Mouse (Mus musculus) MEL (cell line): ENCODE results near the gene Rab31. TPM values are rescaled to one million over a fixed set of nuclear protein-coding genes. Genes with fewer than 3 reads are reported as not detected.

ENCODE experiments used
- DNase-seq: peaks from one replicate; pipeline ENCODE4 v3.0.0; 2011; ENCODE audit warnings: low read depth, low spot score
- H3K27ac ChIP-seq: 2 replicates; pipeline ENCODE4 v1.5.1; 2012; ENCODE audit warnings: low read depth, mild to moderate bottlenecking, control low read depth, low read length, moderate library complexity; ENCODE audit not compliant: control insufficient read depth
- H3K27me3 ChIP-seq, 2 experiments: fragments of 150-350 bp in 1 of 2; sonication (generic) in 1 of 2; 2 replicates each; pipeline ENCODE4 v1.6.1; 2012; ENCODE audit warnings: low read length in 2 of 2, mild to moderate bottlenecking in 2 of 2, improper control_type of control experiment in 1 of 2, moderate library complexity in 1 of 2; ENCODE audit not compliant: insufficient read depth in 2 of 2, control insufficient read depth in 1 of 2
- H3K36me3 ChIP-seq, 2 experiments: 2 replicates each; pipeline ENCODE4 v1.6.1; 2012 to 2014; ENCODE audit warnings: low read length in 2 of 2, improper control_type of control experiment in 1 of 2, inconsistent platforms in 1 of 2, mild to moderate bottlenecking in 1 of 2; ENCODE audit not compliant: insufficient read depth in 2 of 2, control insufficient read depth in 1 of 2
- H3K4me1 ChIP-seq, 2 experiments: fragments of 150-350 bp in 1 of 2; sonication (generic) in 1 of 2; 2 replicates each; pipeline ENCODE4 v1.6.1; 2012; ENCODE audit warnings: low read length in 2 of 2, improper control_type of control experiment in 1 of 2, mild to moderate bottlenecking in 1 of 2; ENCODE audit not compliant: insufficient read depth in 2 of 2, control insufficient read depth in 1 of 2
- H3K4me3 ChIP-seq, 2 experiments: fragments of 150-350 bp in 1 of 2; sonication (generic) in 1 of 2; 2 replicates each; pipeline ENCODE4 v1.5.1; 2012; ENCODE audit warnings: low read depth in 2 of 2, low read length in 2 of 2, mild to moderate bottlenecking in 2 of 2, moderate library complexity in 2 of 2, control low read depth in 1 of 2, improper control_type of control experiment in 1 of 2; ENCODE audit not compliant: control insufficient read depth in 1 of 2, insufficient read depth in 1 of 2
- H3K79me2 ChIP-seq: 2 replicates; pipeline ENCODE4 v1.6.1; 2012; ENCODE audit warnings: mild to moderate bottlenecking, low read length, moderate library complexity; ENCODE audit not compliant: control insufficient read depth, poor library complexity, insufficient read depth
- H3K9ac ChIP-seq: 2 replicates; pipeline ENCODE4 v1.6.1; 2012; ENCODE audit warnings: low read depth, mild to moderate bottlenecking, control low read depth, low read length, moderate library complexity; ENCODE audit not compliant: control insufficient read depth, poor library complexity, severe bottlenecking
- H3K9me3 ChIP-seq: fragments of 150-350 bp; sonication (generic); replicated peaks from 2 replicates; pipeline ENCODE4 v1.6.1; 2012; ENCODE audit warnings: mild to moderate bottlenecking, low read length, improper control_type of control experiment, moderate library complexity; ENCODE audit not compliant: insufficient read depth
- CHD1 ChIP-seq: IDR thresholded peaks from 2 replicates; pipeline ENCODE4 v1.6.1; 2012; ENCODE audit warnings: low read depth, mild to moderate bottlenecking, inconsistent platforms, low read length, improper control_type of control experiment
- CHD2 ChIP-seq: IDR thresholded peaks from 2 replicates; pipeline ENCODE4 v1.6.1; 2011; ENCODE audit warnings: low read length, improper control_type of control experiment
- CTCF ChIP-seq, 3 experiments: IDR thresholded peaks in 2 of 3; conservative IDR thresholded peaks in 1 of 3; 2 replicates each; pipeline ENCODE4 v1.5.1; 2011 to 2012; ENCODE audit warnings: low read length in 3 of 3, low read depth in 2 of 3, mild to moderate bottlenecking in 2 of 3, improper control_type of control experiment in 1 of 3, inconsistent platforms in 1 of 3, mixed read lengths in 1 of 3, moderate library complexity in 1 of 3; ENCODE audit not compliant: control insufficient read depth in 1 of 3, insufficient read depth in 1 of 3, poor library complexity in 1 of 3, severe bottlenecking in 1 of 3
- EP300 ChIP-seq, 2 experiments: IDR thresholded peaks; 2 replicates each; pipeline ENCODE4 v1.6.1; 2011; ENCODE audit warnings: improper control_type of control experiment in 2 of 2, low read length in 2 of 2, low read depth in 1 of 2, mild to moderate bottlenecking in 1 of 2
- ETS1 ChIP-seq: IDR thresholded peaks from 2 replicates; pipeline ENCODE4 v1.6.1; 2012; ENCODE audit warnings: low read depth, mild to moderate bottlenecking, inconsistent platforms, low read length, improper control_type of control experiment, moderate library complexity
- GABPA ChIP-seq: IDR thresholded peaks from 2 replicates; pipeline ENCODE4 v1.6.1; 2012; ENCODE audit warnings: low read depth, mild to moderate bottlenecking, inconsistent platforms, low read length, improper control_type of control experiment, moderate library complexity
- MAFK ChIP-seq: IDR thresholded peaks from 2 replicates; pipeline ENCODE4 v1.6.1; 2011; ENCODE audit warnings: low read depth, mild to moderate bottlenecking, low read length, improper control_type of control experiment, borderline replicate concordance
- MAX ChIP-seq: IDR thresholded peaks from 2 replicates; pipeline ENCODE4 v1.6.1; 2011; ENCODE audit warnings: low read length, improper control_type of control experiment
- MAZ ChIP-seq: IDR thresholded peaks from 2 replicates; pipeline ENCODE4 v1.6.1; 2012; ENCODE audit warnings: low read depth, mild to moderate bottlenecking, inconsistent platforms, low read length, improper control_type of control experiment
- MEF2A ChIP-seq: IDR thresholded peaks from 2 replicates; pipeline ENCODE4 v1.6.1; 2014; ENCODE audit warnings: low read depth, mild to moderate bottlenecking, inconsistent platforms, low read length, improper control_type of control experiment; ENCODE audit not compliant: poor library complexity, insufficient replicate concordance, severe bottlenecking; ENCODE audit errors: extremely low read depth
- MXI1 ChIP-seq: IDR thresholded peaks from 2 replicates; pipeline ENCODE4 v1.6.1; 2011; ENCODE audit warnings: mild to moderate bottlenecking, low read depth, low read length, improper control_type of control experiment
- MYB ChIP-seq: IDR thresholded peaks from 2 replicates; pipeline ENCODE4 v1.6.1; 2011; ENCODE audit warnings: mild to moderate bottlenecking, low read depth, low read length, improper control_type of control experiment
- MYC ChIP-seq: IDR thresholded peaks from 2 replicates; pipeline ENCODE4 v1.6.1; 2011; ENCODE audit warnings: low read depth, mild to moderate bottlenecking, low read length, improper control_type of control experiment, moderate library complexity
- NELFE ChIP-seq: IDR thresholded peaks from 2 replicates; pipeline ENCODE4 v1.6.1; 2011; ENCODE audit warnings: low read depth, low read length, improper control_type of control experiment
- POLR2A ChIP-seq, 2 experiments: IDR thresholded peaks; 2 replicates each; pipeline ENCODE4 v1.6.1; 2011 to 2012; ENCODE audit warnings: low read length in 2 of 2, mild to moderate bottlenecking in 2 of 2, control low read depth in 1 of 2, improper control_type of control experiment in 1 of 2, low read depth in 1 of 2, moderate library complexity in 1 of 2; ENCODE audit not compliant: control insufficient read depth in 1 of 2, insufficient read depth in 1 of 2, poor library complexity in 1 of 2
- POLR2AphosphoS5 ChIP-seq: IDR thresholded peaks from 2 replicates; pipeline ENCODE4 v1.6.1; 2012; ENCODE audit warnings: low read depth, borderline replicate concordance, mild to moderate bottlenecking, inconsistent platforms, low read length, moderate library complexity, mixed read lengths
- SIN3A ChIP-seq: IDR thresholded peaks from 2 replicates; pipeline ENCODE4 v1.6.1; 2012; ENCODE audit warnings: low read length, improper control_type of control experiment, inconsistent platforms
- SMC3 ChIP-seq: IDR thresholded peaks from 2 replicates; pipeline ENCODE4 v1.6.1; 2011; ENCODE audit warnings: low read depth, low read length, improper control_type of control experiment
- TAL1 ChIP-seq: IDR thresholded peaks from 2 replicates; pipeline ENCODE4 v1.6.1; 2012; ENCODE audit warnings: mild to moderate bottlenecking, inconsistent platforms, low read length, moderate library complexity, mixed read lengths
- USF1 ChIP-seq: IDR thresholded peaks from 2 replicates; pipeline ENCODE4 v1.6.1; 2014; ENCODE audit warnings: low read depth, mild to moderate bottlenecking, inconsistent platforms, low read length, improper control_type of control experiment, moderate library complexity
- ZKSCAN1 ChIP-seq: IDR thresholded peaks from 2 replicates; pipeline ENCODE4 v1.6.1; 2012; ENCODE audit warnings: low read depth, mild to moderate bottlenecking, inconsistent platforms, low read length, improper control_type of control experiment, moderate library complexity
- ZMIZ1 ChIP-seq: IDR thresholded peaks from 2 replicates; pipeline ENCODE4 v1.6.1; 2012; ENCODE audit warnings: low read depth, mild to moderate bottlenecking, inconsistent platforms, low read length, improper control_type of control experiment, moderate library complexity
- ZNF384 ChIP-seq: IDR thresholded peaks from 2 replicates; pipeline ENCODE4 v1.6.1; 2012; ENCODE audit warnings: low read depth, mild to moderate bottlenecking, inconsistent platforms, low read length, improper control_type of control experiment
- polyA plus RNA-seq, 2 experiments: library from polyadenylated mRNA; stranded (reverse) in 1 of 2; unstranded in 1 of 2; fragments of >175 nt in 1 of 2; fragments of >200 nt in 1 of 2; gene quantifications; 2 replicates each; pipeline versions ENCODE4 v1.2.1 to v1.2.4; 2012; ENCODE audit warnings: low replicate concordance in 2 of 2, low read depth in 1 of 2; ENCODE audit not compliant: insufficient read length in 2 of 2, insufficient read depth in 1 of 2, missing spikeins in 1 of 2
- total RNA-seq: library from RNA; depleted of rRNA; stranded (reverse); fragments of 300-350 nt; gene quantifications from 2 replicates; pipeline ENCODE4 v1.2.3, GENCODE M21; 2012

The Rab31 gene
- total and polyA plus RNA-seq, 3 experiments = 23.6 to 25.7 TPM; not detected in 1

DNA sequence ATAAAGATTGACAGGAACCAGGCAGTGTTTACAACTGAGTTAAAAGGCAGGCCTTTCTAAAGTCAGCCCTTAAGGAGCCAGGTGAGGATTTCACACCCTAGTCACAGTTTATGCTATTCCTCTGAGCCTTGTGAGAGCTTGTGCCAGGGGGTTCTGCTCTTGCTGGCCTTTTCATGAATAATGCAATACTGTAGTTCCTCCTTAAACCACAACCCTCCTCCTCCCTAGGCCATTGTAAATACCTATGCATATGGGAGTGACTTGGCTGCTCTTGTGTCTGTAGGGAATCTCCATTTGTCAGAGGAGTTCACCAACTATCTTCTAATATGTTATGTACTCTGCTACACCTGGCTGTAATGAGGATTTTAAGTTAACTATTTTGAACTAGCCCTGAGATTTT lies 13.2 kb upstream of the Rab31 start:
- Histone ChIP-seq H3K9me3 (no peaks in the 10 kb centered on the region), H3K4me3 (no peak overlapping the region), H3K9ac (no peak overlapping the region), H3K27me3 (no peaks in the 10 kb centered on the region), H3K36me3 (peaks cover 2 to 10% of the 10 kb centered on the region in 2 experiments), H3K27ac (no peak overlapping the region), H3K79me2 (peaks cover 63% of the 10 kb centered on the region)
- no peak for DNase-seq
- no peak for TF ChIP-seq MYB
- no peak for TF ChIP-seq MAX
- TF ChIP-seq ZNF384 = no peak
- no peak for TF ChIP-seq GABPA
- no peak for TF ChIP-seq POLR2AphosphoS5
- no peak for TF ChIP-seq MYC
- TF ChIP-seq, all 39 proteins: peak for 0
- peaks cover 6 to 14% of the 10 kb centered on the region in 2 experiments for H3K4me1 ChIP-seq

DNA sequence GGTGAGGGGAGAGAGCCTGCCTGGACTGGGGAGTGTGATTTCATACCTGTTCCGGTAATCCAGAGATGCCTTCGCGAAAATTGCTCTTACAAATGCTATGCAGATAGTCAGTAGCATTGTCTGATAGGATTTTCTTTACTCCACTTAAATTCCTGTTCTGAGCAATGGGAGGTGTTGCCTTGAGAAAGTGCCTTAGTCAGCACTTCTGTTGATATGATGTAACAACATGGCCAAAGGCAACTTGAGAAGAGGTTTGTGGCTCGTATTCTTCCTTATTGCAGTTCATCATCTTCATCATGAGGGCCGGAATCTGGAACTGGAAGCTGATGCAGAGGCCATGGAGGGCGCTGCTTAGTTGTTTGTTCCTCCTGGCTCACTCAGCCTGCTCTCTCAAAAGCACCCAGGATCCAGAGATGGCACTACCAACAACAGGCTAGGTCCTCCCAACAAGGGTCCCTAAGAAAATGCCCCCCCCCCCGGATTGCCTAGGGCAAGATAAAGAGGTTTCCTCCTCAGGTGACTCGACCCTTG lies 12.1 kb upstream of the Rab31 start:
- TF ChIP-seq SMC3 (no peak), ETS1 (peak; percentile 50), CHD2 (no peak), MYC (no peak), MAFK (peak; percentile 99), USF1 (no peak)
- Histone ChIP-seq H3K4me3 (peak overlapping the region; percentile 7 to 77; a peak in 3 of 4 replicates), H3K9me3 (no peaks in the 10 kb centered on the region), H3K9ac (peak overlapping the region; percentile 98), H3K36me3 (peaks cover 2 to 10% of the 10 kb centered on the region in 2 experiments; a peak in 3 of 4 replicates), H3K27ac (no peak overlapping the region), H3K27me3 (no peaks in the 10 kb centered on the region), H3K4me1 (peaks cover 6 to 14% of the 10 kb centered on the region in 2 experiments), H3K79me2 (peaks cover 59% of the 10 kb centered on the region)
- peak; percentile 63 for DNase-seq

DNA sequence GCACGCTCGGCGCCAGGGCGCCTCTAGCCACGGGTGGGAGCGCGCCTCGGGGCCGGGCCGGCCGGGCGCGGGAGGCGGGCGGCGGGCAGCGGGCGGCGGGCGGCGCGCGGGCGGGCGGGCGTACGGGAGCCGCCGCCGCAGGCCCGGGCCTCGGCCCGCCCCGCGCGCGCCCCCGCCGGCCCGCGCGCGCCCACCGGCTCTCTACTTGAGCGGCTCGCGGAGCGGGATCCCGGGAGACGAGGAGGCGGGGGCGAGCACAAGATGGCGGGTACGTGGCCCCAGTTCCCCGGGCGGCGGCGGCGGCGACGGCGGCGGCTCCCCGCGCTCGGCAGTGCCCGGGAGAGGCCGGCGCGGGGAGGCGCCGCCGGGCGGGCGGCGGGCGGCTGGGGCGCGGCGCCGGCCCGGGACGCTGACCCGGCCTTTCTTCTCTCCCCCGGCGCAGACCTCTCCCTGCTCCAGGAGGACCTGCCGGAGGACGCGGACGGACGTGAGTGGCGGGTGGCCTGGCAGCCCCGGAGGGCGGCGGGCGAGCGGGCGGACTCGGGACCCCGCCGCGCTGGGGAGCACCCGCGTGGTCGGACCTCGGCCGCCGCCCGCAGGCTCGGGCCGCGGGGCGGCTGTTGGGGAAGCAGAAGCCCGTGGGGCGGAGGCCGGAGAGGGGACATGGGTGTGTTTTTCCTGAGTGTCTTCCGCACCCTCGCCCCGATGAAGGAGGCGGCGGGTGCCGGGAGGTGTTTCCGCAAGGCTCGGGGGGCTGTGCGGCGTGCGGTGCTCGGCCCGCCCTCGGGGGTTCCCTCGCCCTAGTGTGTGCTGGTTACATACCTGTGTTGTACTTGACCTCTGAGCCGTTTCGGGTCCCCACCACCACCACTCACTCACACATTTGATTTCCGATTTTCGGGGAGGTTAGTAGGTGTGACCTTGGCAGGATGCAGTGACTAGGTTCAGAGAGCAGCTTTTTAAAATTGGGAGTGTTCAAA lies 10.9 kb upstream of the Rab31 start:
- Histone ChIP-seq H3K9ac (peak overlapping the region; percentile 98), H3K4me1 (peaks cover 6 to 14% of the 10 kb centered on the region in 2 experiments), H3K27me3 (no peaks in the 10 kb centered on the region), H3K27ac (peak overlapping the region; percentile 76), H3K4me3 (peak overlapping the region; percentile 82 to 86), H3K9me3 (no peaks in the 10 kb centered on the region), H3K36me3 (peaks cover 2 to 10% of the 10 kb centered on the region in 2 experiments; a peak in 3 of 4 replicates), H3K79me2 (peaks cover 49% of the 10 kb centered on the region)
- peak; percentile 67 for DNase-seq
- TF ChIP-seq MAX (no peak; the same call in 1 of the 2 replicates), MXI1 (peak; percentile 48; the same call in 1 of the 2 replicates), CHD1 (no peak; the same call in 1 of the 2 replicates), POLR2A (IDR thresholded peaks at IDR 0.05; ENCODE audit: control insufficient read depth in 1 of 2, insufficient read depth in 1 of 2, low read depth in 1 of 2, low read length in 2 of 2, poor library complexity in 1 of 2) (peak; percentile 54 to 64; a peak in 2 of 4 replicates), EP300 (IDR thresholded peaks at IDR 0.05; ENCODE audit: low read depth in 1 of 2, low read length in 2 of 2) (no peak), MEF2A (no peak), NELFE (peak; percentile 59), MAZ (peak; percentile 49; the same call in 1 of the 2 replicates), ETS1 (0 out of 2 replicates have a peak, but pooled peaks have one; percentile 8), MYC (peak; percentile 45; the same call in 1 of the 2 replicates), ZMIZ1 (no peak), CTCF (IDR thresholded peaks at IDR 0.05 in 2 of 3, conservative IDR thresholded peaks at IDR 0.05 in 1 of 3; ENCODE audit: control insufficient read depth in 1 of 3, insufficient read depth in 1 of 3, low read depth in 2 of 3, low read length in 3 of 3, poor library complexity in 1 of 3, severe bottlenecking in 1 of 3) (no peak), ZKSCAN1 (no peak), SIN3A (peak; percentile 51; the same call in 1 of the 2 replicates), TAL1 (no peak)
